Mouse (Mus musculus): ENCODE results near the gene Scamp4.

DNA sequence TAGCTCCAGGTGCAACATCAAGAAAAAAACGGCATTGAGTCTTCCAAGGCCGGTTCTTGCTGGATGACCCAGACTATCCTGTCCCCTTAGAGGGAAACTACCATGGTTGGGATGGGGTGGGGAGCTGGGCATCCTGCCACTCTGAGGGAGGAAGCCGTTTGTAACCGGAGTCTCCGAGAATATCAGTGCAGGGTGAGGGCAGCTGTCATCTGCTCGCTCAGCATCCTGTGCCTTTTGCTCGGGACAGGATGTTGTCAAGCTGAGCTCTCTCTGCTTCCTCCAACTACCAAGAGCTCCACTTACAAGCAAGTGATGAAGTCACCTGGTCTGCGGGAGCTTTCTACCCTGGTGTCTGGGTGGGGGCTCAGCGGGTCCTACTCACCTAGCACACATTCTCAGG, 15.5 kb downstream of the Scamp4 start:
- TF ChIP-seq CTCF (IDR thresholded peaks at IDR 0.05; ENCODE audit: insufficient read depth, low read depth, low read length) (no peak), POLR2A (IDR thresholded peaks at IDR 0.05; ENCODE audit: insufficient read depth, low read depth, low read length) (no peak)

Measured in olfactory bulb, adult 2 months (tissue).